Mouse (Mus musculus): ENCODE results near the gene Rhox2f. TPM values are rescaled to one million over a fixed set of nuclear protein-coding genes. Genes with fewer than 3 reads are reported as not detected.
"Not testable (repeated sequence)": the region's sequence is repeated elsewhere in the genome, so short reads cannot be mapped to it uniquely, and the experiment has no call there.

Rhox2f gene
- total RNA-seq (2021): not detected in 2 replicates
- long read RNA-seq, experiment 1: 0 reads
- long read RNA-seq, experiment 2: 0 reads

DNA sequence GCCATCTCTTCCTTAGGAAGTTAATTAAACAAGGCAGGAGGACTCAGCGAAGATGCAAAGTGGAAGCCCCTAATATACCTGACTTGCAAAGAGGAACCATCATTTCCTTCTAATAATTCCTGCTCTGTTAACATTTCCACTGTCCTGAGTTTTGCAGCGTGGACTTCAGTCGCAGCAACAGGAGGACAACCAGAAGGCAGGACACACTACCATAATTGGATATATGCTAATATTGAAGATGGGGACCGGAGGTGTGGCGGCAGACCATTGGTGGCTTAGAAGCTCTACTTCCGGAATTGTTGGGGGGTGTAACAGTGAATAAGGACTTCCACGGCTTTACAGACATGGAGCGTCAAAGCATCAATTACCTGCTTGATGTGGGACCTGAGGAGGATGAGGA lies at the start of gene Rhox2f:
Gene Rhox2f (plus strand): TSS at position 301 of the 400 bp plus-strand sequence.
- DNase-seq: not testable (repeated sequence)

GRCm38 (mm10) chrX:37530152-37530551 lies 41.1 kb upstream of the Rhox2f start, which contains the start of gene Rhox2e:
TSS of gene Rhox2e (plus strand) at chrX:37530452.
- not testable (repeated sequence) for DNase-seq

DNA sequence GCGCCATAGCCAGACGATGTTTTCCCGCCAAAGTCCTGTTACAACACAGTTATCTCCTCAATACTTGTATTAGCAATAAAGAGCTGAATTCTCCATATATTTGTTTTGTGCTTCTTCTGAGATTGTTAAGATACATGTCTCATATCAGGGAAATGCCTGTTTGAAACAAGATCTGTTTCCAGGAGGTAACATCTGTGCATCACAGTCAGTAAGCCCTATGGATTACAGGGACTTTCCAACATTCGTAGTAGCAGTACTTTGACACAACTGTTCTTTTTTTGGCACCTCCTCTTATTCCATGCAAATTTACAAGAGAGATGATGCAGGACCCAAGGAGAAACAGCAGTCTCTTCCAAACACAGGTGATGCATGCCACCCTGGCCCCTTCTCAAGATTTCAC lies 29.5 kb upstream of the Rhox2f start, which contains the start of gene Rhox3e:
Gene Rhox3e (plus strand): TSS at position 301 of the 400 bp plus-strand sequence.
- DNase-seq: not testable (repeated sequence)

GRCm38 (mm10) chrX:37557112-37557511 lies 14.1 kb upstream of the Rhox2f start, which contains the start of gene Rhox4e:
TSS of gene Rhox4e (plus strand) at chrX:37557412.
- DNase-seq: not testable (repeated sequence)

GRCm38 (mm10) chrX:37572638-37573037 lies 1.4 kb downstream of the Rhox2f start:
- not testable (repeated sequence) for DNase-seq

- DNase-seq: not testable (repeated sequence)
Observed at GRCm38 (mm10) chrX:37580692-37581091, 9.5 kb downstream of the Rhox2f start, which contains the start of gene Rhox3f. TSS of gene Rhox3f (plus strand) at chrX:37580992.

DNA sequence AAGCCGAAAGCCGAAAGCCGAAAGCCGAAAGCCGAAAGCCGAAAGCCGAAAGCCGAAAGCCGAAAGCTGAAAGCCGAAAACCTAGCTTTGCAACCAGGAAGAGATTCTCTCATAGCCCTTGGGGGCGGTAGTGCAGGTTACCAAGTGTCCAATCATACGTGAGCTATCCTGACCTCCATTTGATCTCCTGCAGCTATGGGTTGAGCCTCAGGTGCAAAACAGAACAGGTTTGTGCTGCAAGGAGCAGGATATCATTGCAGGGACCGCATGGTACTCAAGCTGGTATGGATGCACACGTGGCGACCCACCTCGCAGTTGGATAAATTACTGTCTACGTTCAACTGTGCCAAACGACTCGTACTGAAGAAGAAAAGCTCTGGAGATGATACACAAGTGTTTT lies 36.4 kb downstream of the Rhox2f start, which contains the start of gene Rhox4f:
Gene Rhox4f (minus strand): TSS at position 101 of the 400 bp plus-strand sequence.
- DNase-seq: not testable (repeated sequence)

Other genes starting within 250 kb of the Rhox2f start
- gene Rhox3a2, start 191.4 kb upstream of the Rhox2f start, total RNA-seq (2021): not detected in 2 replicates
- not detected in 2 replicates for gene Rhox4a2, start 180.6 kb upstream of the Rhox2f start, total RNA-seq (2021)
- not detected in 2 replicates for gene Rhox2b, start 159.3 kb upstream of the Rhox2f start, total RNA-seq (2021)
- not detected in 2 replicates for gene Rhox4b, start 138.9 kb upstream of the Rhox2f start, total RNA-seq (2021)
- not detected in 2 replicates for gene Rhox2c, start 117.7 kb upstream of the Rhox2f start, total RNA-seq (2021)
- gene Rhox3c, start 112.8 kb upstream of the Rhox2f start, total RNA-seq (2021): not detected in 2 replicates
- gene Rhox4c, start 91.1 kb upstream of the Rhox2f start, total RNA-seq (2021): not detected in 2 replicates
- not detected in 2 replicates for gene Rhox2d, start 78.0 kb upstream of the Rhox2f start, total RNA-seq (2021)
- not detected in 2 replicates for gene Rhox4d, start 57.0 kb upstream of the Rhox2f start, total RNA-seq (2021)
- not detected in 2 replicates for gene Rhox2e, start 41.0 kb upstream of the Rhox2f start, total RNA-seq (2021)
- gene Rhox3e, start 29.4 kb upstream of the Rhox2f start, total RNA-seq (2021): not detected in 2 replicates
- not detected in 2 replicates for gene Rhox4e, start 14.0 kb upstream of the Rhox2f start, total RNA-seq (2021)
- not detected in 2 replicates for gene Rhox3f, start 9.6 kb downstream of the Rhox2f start, total RNA-seq (2021)
- gene Rhox4f, start 36.3 kb downstream of the Rhox2f start, total RNA-seq (2021): not detected in 2 replicates
- gene Rhox3g, start 57.2 kb downstream of the Rhox2f start, total RNA-seq (2021): not detected in 2 replicates
- not detected in 2 replicates for gene Rhox2g, start 72.1 kb downstream of the Rhox2f start, total RNA-seq (2021)
- not detected in 2 replicates for gene Rhox4g, start 79.9 kb downstream of the Rhox2f start, total RNA-seq (2021)
- not detected in 2 replicates for gene Rhox3h, start 97.4 kb downstream of the Rhox2f start, total RNA-seq (2021)
- gene Rhox2h, start 101.9 kb downstream of the Rhox2f start, total RNA-seq (2021): not detected in 2 replicates
- not detected in 2 replicates for gene Rhox5, start 233.4 kb downstream of the Rhox2f start, total RNA-seq (2021)

Measured in adrenal gland, postnatal 14 days (tissue).